ENCODE assay signal across 15 mouse cellular contexts in the genomic region with DNA sequence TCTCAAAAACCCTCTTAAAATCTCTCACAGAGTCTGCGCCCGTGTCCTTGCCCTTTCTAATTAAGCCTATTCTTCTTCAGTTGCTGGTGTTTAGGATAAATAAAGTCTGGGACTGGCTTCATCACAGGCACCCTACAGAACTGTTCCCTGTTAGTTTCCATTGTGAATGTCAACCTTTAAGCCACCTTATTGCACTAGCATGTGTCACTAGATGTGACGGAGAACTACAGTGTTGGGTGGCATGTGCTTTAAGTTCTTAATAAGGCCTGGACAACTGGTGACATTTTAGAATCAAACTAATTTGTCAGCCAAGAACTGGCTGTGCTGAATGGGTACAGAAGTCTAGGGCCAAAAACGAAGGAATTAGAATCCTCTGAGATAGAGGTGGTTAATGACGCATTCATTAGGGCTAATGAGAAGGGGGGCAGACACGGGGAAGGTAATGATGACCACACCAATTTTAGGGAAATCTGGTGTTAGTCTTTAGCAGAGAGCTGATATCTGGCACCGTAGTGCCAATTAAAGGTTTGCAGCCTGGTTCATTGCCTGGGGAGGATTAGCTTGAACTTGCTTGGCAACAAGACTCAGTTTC.
"Had no signal": no experiment of that assay in that cellular context is flagged by ENCODE, and none has a peak within 500 bp of the region (broad histone marks: within the 10 kb centered on the region; RNA-seq: fewer than 3 reads in every experiment).

No protein-coding gene starts in this region.

- H3K9me3 ChIP-seq: kidney, embryonic 15.5 days; liver, embryonic 13.5 days; stomach, embryonic 15.5 days had no signal

- H3K9ac ChIP-seq: kidney, embryonic 15.5 days; liver, embryonic 13.5 days; stomach, embryonic 15.5 days had no signal

- DNase-seq: kidney, adult 11 months; kidney, adult 8-10 months; kidney, postnatal 10 days; kidney, postnatal 4 days; liver, embryonic 13.5 days; lung, adult 2 months; lung, postnatal 14 days; lung, postnatal 4 days; midbrain, embryonic 14.5 days; right cerebral cortex, postnatal 14 days; spleen, adult 18-20 months; thymus, postnatal 25 days had no signal

- H3K4me2 ChIP-seq: kidney, embryonic 15.5 days; liver, embryonic 13.5 days; midbrain, embryonic 11.5 days; stomach, embryonic 15.5 days had no signal

- H3K4me3 ChIP-seq: kidney, embryonic 15.5 days; liver, embryonic 13.5 days; stomach, embryonic 15.5 days had no signal

- H3K27ac ChIP-seq: kidney, embryonic 15.5 days; liver, embryonic 13.5 days; stomach, embryonic 15.5 days had no signal

- H3K4me1 ChIP-seq: kidney, embryonic 15.5 days; liver, embryonic 13.5 days; stomach, embryonic 15.5 days had no signal

- H3K27me3 ChIP-seq: kidney, embryonic 15.5 days; liver, embryonic 13.5 days; stomach, embryonic 15.5 days had no signal

- H3K36me3 ChIP-seq: kidney, embryonic 15.5 days; liver, embryonic 13.5 days; stomach, embryonic 15.5 days had no signal
